Mouse (Mus musculus) layer of hippocampus, adult 18-20 months (tissue): ENCODE results near the gene Ube2b. TPM values are rescaled to one million over a fixed set of nuclear protein-coding genes. Genes with fewer than 3 reads are reported as not detected.
A peak's percentile ranks its signal among the peaks of the same experiment; 100 is the strongest.

Experiments
- DNase-seq, 2 experiments: peaks; one replicate each; pipeline ENCODE4 v3.0.0; 2022; ENCODE audit warnings: low spot score in 2 of 2
- long read RNA-seq: library from polyadenylated mRNA; stranded (forward); transcript quantifications from one replicate; pipeline ENCODE4 v2.0.0, GENCODE M21; 2021
- total RNA-seq, 2 experiments: library from RNA; stranded (reverse); gene quantifications; 2 replicates each; pipeline ENCODE4 v1.2.3; 2021

Ube2b gene
- 100 to 1,000 TPM; 186 to 195 TPM for total RNA-seq
- long read RNA-seq, transcript Ube2b-201 (6 exons, 1,792 nt): major isoform, 33 of 57 reads
- long read RNA-seq, partial matches to known transcripts: 8 of 57 reads
- long read RNA-seq, other reads (novel, unspliced or antisense): 13 of 57 reads

GRCm38 (mm10) chr11:52000290-52000962 is at the start of gene Ube2b:
TSS of gene Ube2b (minus strand) at chr11:52000762.
- peak; percentile 88 to 99 for DNase-seq

GRCm38 (mm10) chr11:52046446-52047165 is 46.0 kb upstream of the Ube2b start:
- no peak for DNase-seq

- DNase-seq: no peak
Observed at GRCm38 (mm10) chr11:52044156-52044555, 43.6 kb upstream of the Ube2b start.

GRCm38 (mm10) chr11:52043224-52043623 is 42.7 kb upstream of the Ube2b start:
- DNase-seq: no peak

DNA sequence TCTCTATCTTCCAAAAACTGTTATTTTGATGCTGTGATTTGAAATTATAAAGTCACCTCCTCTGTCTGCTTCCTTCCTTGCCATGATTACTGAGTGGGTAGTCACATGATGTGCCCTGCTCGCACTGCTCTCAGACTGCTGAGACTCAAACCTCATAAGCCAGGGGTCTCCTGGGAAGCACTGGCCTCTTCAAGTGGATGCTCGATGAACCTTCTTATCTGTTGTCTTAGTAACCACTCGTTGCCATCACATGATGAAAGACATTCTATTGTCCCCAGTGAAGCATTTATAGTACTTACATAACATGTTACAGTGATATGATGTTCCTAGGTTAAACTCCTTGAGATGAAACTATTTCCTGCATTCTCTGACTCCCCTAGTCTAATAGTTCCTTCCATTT is 37.1 kb upstream of the Ube2b start:
- DNase-seq: no peak

DNA sequence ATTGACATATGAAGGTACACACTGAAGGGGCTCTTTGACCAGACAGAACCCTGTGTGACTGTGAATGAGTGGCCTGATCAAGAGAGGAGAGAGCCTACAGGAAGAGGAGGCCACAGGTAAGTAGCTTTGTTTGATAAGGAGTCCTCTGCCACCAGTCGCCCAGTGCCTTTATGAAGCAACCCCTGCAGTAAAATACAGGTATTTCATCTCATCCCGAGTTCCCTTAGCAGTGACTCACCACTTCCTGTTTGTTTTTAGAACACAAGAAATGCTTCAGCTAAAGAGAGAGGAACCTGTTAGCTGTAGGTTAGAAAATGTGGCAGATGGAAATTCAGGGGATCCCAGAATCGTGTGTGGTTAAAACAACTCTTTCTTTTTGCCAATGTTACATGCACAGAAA is 35.3 kb upstream of the Ube2b start:
- DNase-seq: no peak

DNA sequence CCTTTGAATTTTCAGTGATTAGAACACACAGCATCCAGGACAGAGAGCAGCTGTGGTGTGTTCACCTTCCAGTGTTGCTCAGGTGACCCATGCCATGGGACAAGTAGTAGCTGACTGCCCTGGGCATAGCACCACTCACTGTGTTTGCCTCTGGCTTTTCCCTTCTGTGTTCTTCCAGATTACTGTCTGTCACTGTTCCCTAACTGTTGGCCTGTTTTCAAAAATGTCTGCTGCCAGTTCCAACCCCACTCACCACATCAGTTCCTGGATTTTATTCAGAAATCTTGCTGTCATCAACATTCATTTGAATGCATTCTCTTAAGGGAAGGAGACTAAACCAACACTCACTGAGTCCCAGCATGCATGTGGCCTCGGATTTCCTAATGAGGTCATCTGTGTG is 33.4 kb upstream of the Ube2b start:
- DNase-seq: peak; percentile 58 to 80

DNA sequence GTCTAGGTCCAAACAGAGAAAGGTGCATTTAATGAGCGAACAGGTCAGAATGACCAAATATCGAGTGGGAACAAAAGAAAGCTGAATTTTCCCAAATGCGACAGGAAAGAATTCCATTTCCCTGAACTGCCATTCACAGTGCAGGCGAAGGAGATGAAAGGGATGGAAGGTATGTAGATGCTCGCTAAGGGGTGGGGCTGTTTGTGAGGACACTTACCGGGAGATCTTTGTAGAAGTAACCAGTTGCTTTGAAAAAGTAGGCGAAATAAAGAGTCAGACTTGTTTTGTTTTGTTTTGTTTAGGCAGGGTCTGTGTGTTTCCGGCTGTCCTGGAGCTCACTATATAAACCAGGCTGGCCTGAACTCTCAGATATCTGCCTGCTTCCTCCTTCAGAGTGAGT is 31.8 kb upstream of the Ube2b start:
- DNase-seq: no peak

- DNase-seq: peak in 1 of 2 experiments; percentile 16
Observed at GRCm38 (mm10) chr11:52018217-52018616, 17.7 kb upstream of the Ube2b start.

- no peak for DNase-seq
Observed at GRCm38 (mm10) chr11:52011541-52011940, 11.0 kb upstream of the Ube2b start.

- DNase-seq: no peak
Observed at GRCm38 (mm10) chr11:52011011-52011410, 10.4 kb upstream of the Ube2b start.

DNA sequence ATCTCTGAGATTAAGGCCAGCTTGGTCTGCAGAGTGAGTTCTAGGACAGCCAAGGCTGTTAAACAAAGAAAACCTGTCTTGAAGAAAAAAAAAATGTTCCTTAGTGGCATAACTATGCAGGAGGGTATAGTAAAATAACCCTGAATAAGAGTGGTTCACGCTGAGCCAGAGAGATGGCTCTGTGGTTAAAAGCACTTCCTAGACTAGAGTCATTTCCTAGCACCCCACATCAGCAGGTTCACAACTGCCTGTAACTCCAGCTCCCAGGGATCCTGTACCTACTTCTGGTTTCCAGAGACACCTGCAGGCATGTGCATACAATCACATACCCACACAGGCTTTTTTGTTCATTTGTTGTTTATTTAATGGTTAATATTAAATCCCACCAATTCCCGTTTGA is 5.0 kb upstream of the Ube2b start:
- DNase-seq: no peak

GRCm38 (mm10) chr11:52003772-52004528 is 3.4 kb upstream of the Ube2b start, which contains the start of gene Cdkl3:
TSS of gene Cdkl3 (plus strand) at chr11:52004221.
- peak; percentile 82 to 93 for DNase-seq

GRCm38 (mm10) chr11:52003505-52003771 is 2.9 kb upstream of the Ube2b start:
- DNase-seq: no peak

DNA sequence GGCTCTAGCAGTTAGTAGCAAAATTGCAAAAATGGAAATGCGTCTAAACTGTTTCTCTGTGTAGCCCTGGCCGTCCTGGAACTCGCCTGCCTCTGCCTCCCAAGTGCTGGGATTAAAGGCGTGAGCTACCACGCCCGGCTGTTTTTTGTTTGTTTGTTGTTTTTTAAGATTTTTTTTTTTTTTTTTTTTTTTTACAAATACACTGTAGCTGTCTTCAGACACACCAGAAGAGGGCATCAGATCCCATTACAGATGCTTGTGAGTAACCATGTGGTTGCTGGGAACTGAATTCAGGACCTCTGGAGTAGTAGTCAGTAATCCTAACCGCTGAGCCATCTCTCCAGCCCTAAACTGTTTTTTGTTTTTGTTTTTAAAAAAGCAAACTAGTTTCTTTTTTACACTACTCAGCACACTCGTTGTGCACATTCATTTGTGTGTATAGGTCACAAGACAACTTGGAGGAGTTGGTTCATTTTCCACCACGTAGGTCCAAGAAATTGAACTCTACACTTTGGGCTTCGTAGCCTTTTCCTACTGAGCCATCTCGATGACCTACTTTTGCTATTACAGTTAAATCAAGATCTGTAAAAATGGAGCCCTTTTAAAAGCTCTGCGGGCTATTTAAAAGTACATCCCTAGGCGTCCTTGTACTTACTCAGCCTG is 2.4 kb upstream of the Ube2b start:
- no peak for DNase-seq

DNA sequence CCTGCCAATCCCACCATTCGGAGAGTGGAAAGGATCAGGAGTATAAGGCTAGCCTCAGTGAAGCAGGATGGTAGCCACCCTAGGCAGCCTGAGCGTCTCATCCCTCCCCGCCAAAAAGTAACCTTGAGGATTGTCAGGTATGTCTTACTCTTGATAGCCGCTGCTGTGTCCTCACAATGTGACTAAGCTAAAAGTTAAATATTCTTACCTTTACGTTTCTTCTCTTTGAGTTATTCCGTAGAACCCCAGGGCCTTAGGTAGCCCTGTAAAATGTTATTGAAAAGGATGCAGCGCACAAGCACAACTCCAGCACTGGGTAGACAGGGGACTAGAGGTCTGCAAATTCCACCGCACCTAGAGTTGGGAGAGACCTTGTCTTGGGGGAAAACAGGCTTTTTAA is 1.3 kb upstream of the Ube2b start:
- DNase-seq: no peak

DNA sequence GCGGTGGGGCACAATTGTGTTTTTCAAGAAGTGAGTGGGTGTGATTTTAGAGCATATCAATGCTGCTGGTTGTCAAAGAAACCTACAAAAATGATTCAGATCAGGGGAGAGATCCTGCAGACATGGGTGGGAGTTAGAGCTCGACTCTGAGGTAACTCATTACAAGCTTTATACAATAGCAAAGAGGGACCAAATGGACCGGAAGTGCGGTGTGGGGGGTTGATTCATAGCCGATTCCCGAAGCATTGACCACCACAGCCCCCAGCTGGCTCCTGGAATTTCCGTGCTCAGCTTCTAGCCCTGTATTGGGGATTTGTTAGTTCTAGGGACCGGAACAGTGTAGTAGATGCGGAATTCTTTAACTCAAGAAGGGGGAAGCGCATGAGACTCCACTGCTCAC is 779 bp upstream of the Ube2b start:
- DNase-seq: peak in 1 of 2 experiments; percentile 18

GRCm38 (mm10) chr11:51999611-52000289 is 812 bp downstream of the Ube2b start:
- peak; percentile 29 to 31 for DNase-seq

DNA sequence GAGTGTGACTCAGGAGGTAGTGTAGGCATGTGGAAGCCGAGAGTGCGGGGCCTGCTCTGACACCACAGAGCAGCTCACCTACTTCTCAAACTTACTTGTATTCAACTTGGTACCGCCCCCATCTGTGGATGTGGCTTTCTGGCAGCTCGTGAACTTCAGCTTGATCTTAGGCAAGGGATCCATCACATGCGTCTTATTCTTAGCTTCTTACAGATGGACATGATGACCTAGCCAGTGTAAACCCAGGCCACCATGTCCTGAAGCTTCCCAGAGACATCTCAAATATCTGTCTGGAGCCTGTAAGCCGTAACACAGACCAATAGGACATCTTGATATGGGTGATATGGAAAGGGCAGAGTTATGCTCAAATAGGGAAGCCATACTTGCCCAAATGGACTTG is 28.9 kb downstream of the Ube2b start:
- DNase-seq: no peak

DNA sequence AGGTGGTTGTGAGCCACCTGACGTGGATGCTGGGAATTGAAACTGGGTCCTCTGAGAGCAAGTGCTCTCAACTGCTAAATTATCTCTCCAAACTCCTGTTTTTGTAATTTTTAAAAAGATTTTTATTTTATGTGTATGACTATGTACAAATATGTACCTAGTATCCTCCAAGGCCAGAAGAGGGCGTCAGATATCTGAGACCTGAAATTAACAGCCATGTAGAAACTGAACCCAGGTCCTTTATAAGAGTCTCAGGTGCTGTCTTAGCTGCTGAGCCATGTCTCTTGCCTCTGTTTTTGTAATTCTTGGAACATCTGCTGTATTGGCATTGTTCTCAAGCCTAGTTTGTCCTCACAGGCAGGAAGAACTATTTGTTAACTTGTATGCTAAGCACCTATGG is 31.1 kb downstream of the Ube2b start:
- DNase-seq: no peak

GRCm38 (mm10) chr11:51968896-51969295 is 31.7 kb downstream of the Ube2b start:
- DNase-seq: no peak
